Mouse (Mus musculus) lung, postnatal 0 days (tissue): ENCODE measurements at regions not wholly inside any gene's neighbourhood (a gene's known extent, or its start where the extent isn't known, plus 50 kb on each side); places are given as distances from the start of the nearest gene placed in this dataset.

Experiments used
- CTCF ChIP-seq: IDR thresholded peaks from 2 replicates; pipeline ENCODE4 v1.5.1; 2016; ENCODE audit warnings: antibody characterized with exemption, mild to moderate bottlenecking
- EP300 ChIP-seq: IDR thresholded peaks from 2 replicates; pipeline ENCODE4 v1.6.1; 2016; ENCODE audit warnings: antibody characterized with exemption, mild to moderate bottlenecking, control low read depth

DNA sequence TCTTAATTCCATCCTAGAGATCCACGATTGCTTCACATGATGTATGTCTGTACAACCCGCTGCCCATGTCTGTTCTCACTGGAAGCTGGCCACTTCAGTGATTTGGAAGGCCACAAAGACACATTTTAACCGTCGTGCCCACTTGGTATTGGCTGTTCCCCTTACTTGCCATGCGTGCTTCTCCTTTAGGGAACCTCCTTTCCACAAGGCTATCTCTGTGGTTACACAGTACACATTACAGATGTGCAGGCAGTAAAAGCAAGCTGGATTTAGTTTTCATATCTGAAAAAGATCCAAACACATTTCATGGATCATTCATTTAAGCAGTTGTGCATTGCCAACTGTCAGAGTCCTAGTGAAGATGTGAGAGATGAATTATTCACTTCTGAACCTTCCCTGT lies 414.7 kb upstream of the Gm26657 start:
- no peak for TF ChIP-seq EP300
- no peak for TF ChIP-seq CTCF
